Mouse (Mus musculus): ENCODE data around the gene Clasp1.

DNA sequence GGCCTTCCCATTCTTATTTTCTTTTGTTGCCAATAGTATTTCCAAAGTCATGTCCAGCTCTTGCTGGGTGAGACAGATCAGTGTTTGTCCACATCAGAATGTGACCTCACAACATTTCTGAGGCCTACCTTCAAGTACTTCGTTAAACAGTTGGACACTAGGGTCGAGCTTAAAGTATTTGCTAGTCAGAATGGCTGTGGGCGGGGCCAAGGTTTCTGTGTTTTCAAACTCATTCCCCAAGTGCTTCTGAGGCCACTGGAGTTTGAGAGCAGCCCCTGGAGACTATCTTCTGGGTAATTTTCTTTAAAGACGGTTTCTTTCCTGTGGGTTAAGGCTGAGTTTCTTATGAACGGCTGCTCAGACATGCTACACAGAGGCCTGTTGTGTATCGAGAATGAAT is 9.7 kb downstream of the Clasp1 start:
- TF ChIP-seq CTCF (IDR thresholded peaks at IDR 0.05; ENCODE audit: borderline replicate concordance, extremely low read depth, insufficient read depth, insufficient read length), result no peak
- TF ChIP-seq POLR2A (IDR thresholded peaks at IDR 0.05; ENCODE audit: borderline replicate concordance, extremely low read depth, insufficient read depth, insufficient read length, poor library complexity, severe bottlenecking), result no peak
